Mouse (Mus musculus) layer of hippocampus, postnatal 25 days (tissue): Measurements from ENCODE around the gene Ptprk. TPM values are rescaled to one million over a fixed set of nuclear protein-coding genes. Genes with fewer than 3 reads are reported as not detected.

Experiments
- DNase-seq, 2 experiments: peaks; one replicate each; pipeline ENCODE4 v3.0.0; 2022; ENCODE audit warnings: mixed read lengths in 2 of 2, low spot score in 1 of 2; ENCODE audit errors: extremely low spot score in 1 of 2
- total RNA-seq, 2 experiments: library from RNA; stranded (reverse); gene quantifications; 2 replicates each; pipeline ENCODE4 v1.2.3; 2021

Ptprk gene
- total RNA-seq, 2 experiments from 2014 or later = 44.7 to 50.8 TPM

- no peak for DNase-seq
These were observed 38.4 kb downstream of the Ptprk start for GRCm38 (mm10) chr10:28112826-28113589.

DNA sequence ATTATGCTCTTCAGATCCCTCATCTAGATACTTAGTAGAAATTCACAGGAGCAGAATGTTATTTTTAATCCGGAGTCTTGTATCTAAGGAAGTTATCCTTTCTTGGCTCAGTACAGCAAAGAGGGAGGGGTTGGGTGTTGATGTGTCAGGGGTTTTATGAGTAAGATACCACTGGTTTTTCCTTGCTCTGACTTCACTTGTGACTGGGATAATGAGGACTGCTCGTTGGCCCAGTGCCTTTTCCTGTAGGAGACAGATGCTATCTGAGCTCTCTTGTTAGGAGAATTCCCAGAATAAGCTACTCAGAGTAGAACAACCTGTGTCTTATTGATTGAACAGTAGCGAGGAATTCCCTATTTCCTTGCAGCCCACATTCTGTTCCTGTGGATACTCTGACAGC lies 39.3 kb downstream of the Ptprk start:
- no peak for DNase-seq

- no peak for DNase-seq
These were observed 42.4 kb downstream of the Ptprk start for GRCm38 (mm10) chr10:28116982-28117381.

DNA sequence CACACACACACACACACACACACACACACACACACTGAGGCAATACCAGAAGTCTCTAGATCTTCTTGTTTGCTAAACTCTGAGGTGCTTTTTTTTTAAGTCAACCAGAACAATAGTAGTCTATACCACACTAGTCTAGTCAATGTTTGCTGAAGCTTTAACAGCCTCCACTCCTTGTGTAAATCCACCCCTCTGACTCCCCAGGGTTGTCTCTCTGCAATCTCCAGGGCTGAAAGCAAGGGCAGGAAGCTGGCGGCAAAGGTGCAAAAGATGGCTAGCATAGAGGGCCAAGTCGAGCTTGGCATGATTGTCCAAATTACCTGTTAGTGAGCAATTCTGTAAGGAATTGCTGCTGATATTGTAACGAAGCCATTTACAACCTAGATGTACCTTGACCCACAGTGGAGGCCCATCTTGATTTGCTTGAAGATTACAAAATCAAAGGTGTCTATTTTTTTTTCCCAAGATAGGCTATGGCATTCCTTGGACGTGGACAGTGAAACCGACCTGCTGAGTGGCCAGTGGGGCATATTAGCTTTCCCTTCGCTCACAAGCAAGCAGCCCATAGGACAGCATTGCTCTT lies 44.3 kb downstream of the Ptprk start:
- no peak for DNase-seq

DNA sequence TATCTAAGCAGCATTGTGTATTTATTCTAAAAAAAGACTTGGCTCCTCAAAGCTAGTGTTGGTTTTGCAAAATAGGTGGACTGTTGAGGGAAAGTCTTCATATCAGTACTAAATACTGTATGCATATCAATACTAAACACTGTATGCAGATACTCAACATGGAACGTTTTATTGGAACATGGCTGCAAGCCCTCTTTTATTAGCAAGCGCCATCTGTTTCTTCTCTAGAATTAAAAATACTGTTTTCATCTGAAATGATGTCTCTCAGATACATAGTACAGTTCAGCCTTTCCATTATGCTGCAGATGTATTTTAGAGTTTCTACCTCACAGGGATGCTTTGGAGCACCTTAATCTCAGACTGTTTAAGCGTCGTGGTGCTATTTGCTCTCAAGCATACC lies 49.3 kb downstream of the Ptprk start:
- DNase-seq = no peak

GRCm38 (mm10) chr10:28128011-28128410 lies 53.4 kb downstream of the Ptprk start:
- peak in 1 of 2 experiments; percentile 19 for DNase-seq

DNA sequence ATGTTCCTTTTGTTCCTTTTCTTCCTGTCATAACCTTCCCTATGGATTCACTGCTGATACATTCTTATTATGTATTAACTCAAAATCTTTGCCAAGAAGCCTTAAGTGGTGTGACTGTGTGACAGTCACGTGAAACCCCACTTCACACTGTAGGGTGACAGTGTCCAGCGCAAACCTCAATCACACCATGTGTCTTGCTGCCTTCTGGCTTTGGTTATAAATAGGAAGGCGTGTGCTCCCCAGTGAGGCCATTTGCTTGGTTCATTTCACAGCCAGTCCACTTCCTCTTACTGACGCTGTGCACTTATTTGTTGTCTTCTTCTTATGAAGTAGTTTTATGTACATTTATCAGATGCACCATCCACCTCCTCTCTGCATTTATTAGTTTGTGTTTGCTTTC lies 53.8 kb downstream of the Ptprk start:
- DNase-seq = no peak

GRCm38 (mm10) chr10:28130422-28130821 lies 55.8 kb downstream of the Ptprk start:
- DNase-seq = no peak

- no peak for DNase-seq
These were observed 59.1 kb downstream of the Ptprk start for GRCm38 (mm10) chr10:28133770-28134169.

DNA sequence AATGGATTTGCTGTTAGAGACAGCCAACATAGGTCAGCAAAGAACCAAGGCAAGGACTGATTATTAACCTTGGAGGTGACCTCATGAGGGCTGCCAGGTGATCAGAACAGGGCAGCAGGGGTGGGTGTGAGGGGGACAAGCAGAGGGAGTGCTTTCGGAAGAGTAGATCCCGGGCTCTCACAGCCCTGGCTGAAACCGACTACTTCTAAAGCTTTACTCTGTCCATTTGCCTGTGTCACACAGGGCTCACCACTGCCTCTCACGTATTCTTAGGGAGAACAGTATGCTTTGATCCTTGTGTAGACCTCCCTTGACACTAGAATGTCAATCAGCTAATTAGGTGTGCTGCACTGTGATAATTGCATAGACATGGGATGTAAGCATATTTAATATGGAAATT lies 63.8 kb downstream of the Ptprk start:
- no peak for DNase-seq

- DNase-seq = no peak
These were observed 69.8 kb downstream of the Ptprk start for GRCm38 (mm10) chr10:28144459-28144858.

- no peak for DNase-seq
These were observed 70.7 kb downstream of the Ptprk start for GRCm38 (mm10) chr10:28145326-28145725.

DNA sequence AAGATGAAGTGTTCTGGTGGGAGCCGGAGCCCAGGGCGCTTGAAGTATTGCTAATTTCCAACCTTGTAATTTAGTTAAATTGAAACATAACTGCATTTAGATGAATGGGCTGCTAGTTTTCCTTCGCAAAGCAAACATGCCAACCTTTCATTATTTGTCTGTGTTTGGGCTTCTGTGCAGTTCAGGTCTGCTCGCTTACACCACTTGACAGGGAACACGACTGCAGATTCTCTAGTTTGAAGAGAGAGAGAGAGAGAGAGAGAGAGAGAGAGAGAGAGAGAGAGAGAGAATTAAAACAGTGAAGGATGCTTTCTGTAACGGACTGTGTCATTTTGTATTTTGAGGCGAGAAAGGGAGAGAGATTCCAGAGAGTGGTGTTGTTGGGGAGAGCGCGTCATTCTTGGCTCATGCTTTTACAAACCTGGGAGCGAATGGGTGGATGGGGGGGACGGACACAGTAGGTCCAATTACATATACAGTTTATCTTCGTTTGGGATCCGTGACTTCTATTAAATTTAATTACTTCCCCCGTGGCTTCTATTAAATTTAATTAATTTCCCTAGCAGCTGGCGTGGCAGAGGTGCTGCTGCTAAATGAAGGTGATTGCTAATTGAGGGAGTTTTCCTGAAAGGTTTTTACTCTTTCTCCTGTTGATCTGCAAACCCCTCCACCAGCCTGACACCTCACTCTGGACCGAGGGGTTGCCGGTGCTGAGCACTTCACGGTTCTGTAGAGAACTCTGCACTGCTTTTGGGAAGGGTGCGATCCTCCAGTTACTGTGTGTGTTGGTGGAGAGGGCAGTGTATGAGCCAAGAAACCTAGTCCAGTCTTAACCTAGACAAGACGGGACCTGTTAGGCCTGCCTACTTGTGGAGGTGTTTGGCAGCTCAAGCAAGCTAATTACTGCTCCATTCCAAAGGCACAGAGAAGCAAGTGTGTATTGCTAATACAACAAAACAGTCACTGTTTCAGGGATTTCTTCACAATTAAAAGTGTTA lies 81.4 kb downstream of the Ptprk start:
- no peak for DNase-seq

GRCm38 (mm10) chr10:28159716-28160115 lies 85.1 kb downstream of the Ptprk start:
- DNase-seq = no peak

GRCm38 (mm10) chr10:28161306-28161705 lies 86.7 kb downstream of the Ptprk start:
- no peak for DNase-seq

- DNase-seq = no peak
These were observed 89.6 kb downstream of the Ptprk start for GRCm38 (mm10) chr10:28164250-28164649.

GRCm38 (mm10) chr10:28164746-28165145 lies 90.1 kb downstream of the Ptprk start:
- no peak for DNase-seq

- DNase-seq = no peak
These were observed 92.0 kb downstream of the Ptprk start for GRCm38 (mm10) chr10:28166610-28167009.

GRCm38 (mm10) chr10:28167097-28167496 lies 92.5 kb downstream of the Ptprk start:
- no peak for DNase-seq

DNA sequence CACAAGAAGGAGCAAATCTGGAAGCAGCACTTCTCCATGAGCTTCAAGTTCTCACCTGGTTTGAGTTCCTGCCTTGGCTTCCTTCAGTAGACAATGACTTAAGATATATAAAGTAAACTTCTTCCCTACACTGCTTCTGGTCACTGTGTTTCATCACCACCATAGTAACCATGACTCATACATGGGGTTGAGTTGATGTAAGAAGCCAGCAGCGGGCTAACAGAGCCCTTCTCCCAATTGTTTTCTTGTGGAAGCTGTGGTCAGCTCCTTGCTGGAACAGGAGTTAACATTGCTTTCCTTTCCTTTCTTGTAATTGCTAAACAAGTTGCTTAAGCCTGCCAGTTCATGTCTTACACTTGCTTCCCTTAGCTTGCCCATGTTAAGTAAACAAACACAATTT lies 96.6 kb downstream of the Ptprk start:
- DNase-seq = no peak

GRCm38 (mm10) chr10:28178876-28179275 lies 104.3 kb downstream of the Ptprk start:
- no peak for DNase-seq
